Mouse (Mus musculus): Measurements from ENCODE around the gene Tyrobp.

- TF ChIP-seq POLR2A (IDR thresholded peaks at IDR 0.05; ENCODE audit: low read depth, low read length) (no peak), CTCF (conservative IDR thresholded peaks at IDR 0.05; ENCODE audit: insufficient read depth, insufficient read length, low read depth, low read length) (no peak)
These were observed 23.3 kb downstream of the Tyrobp start for GRCm38 (mm10) chr7:30436879-30437278.
